Mouse (Mus musculus): ENCODE data around the gene Aipl1.

GRCm38 (mm10) chr11:72025843-72026242 is 11.5 kb downstream of the Aipl1 start:
- TF ChIP-seq EP300 (IDR thresholded peaks at IDR 0.05; ENCODE audit: low read depth in 1 of 2, low read length in 2 of 2): no peak
- peak; percentile 49 to 53 (median 53) for TF ChIP-seq CTCF (IDR thresholded peaks at IDR 0.05 in 2 of 3, conservative IDR thresholded peaks at IDR 0.05 in 1 of 3; ENCODE audit: control insufficient read depth in 1 of 3, insufficient read depth in 1 of 3, low read depth in 2 of 3, low read length in 3 of 3, poor library complexity in 1 of 3, severe bottlenecking in 1 of 3)
- no peak for TF ChIP-seq POLR2A (IDR thresholded peaks at IDR 0.05; ENCODE audit: control insufficient read depth in 1 of 2, insufficient read depth in 1 of 2, low read depth in 1 of 2, low read length in 2 of 2, poor library complexity in 1 of 2)
- no peak for TF ChIP-seq MEF2A (IDR thresholded peaks at IDR 0.05; ENCODE audit: extremely low read depth, insufficient replicate concordance, low read depth, low read length, poor library complexity, severe bottlenecking)
- no peak for TF ChIP-seq SMC3 (IDR thresholded peaks at IDR 0.05; ENCODE audit: low read depth, low read length)
